Mouse (Mus musculus) monocyte, adult 5-6 weeks (primary cell): ENCODE data around the gene Cyp2a22. TPM values are rescaled to one million over a fixed set of nuclear protein-coding genes. Genes with fewer than 3 reads are reported as not detected.
"Not testable (repeated sequence)": the region's sequence is repeated elsewhere in the genome, so short reads cannot be mapped to it uniquely, and the experiment has no call there.

Source experiments
- ATAC-seq: fragments of 153-309, 156-312 bp; replicated peaks from 2 replicates; pipeline ENCODE4 v1.8.0; 2017; ENCODE audit warnings: mild to moderate bottlenecking; ENCODE audit not compliant: low TSS enrichment, insufficient number of reproducible peaks, severe bottlenecking, poor library complexity, low FRiP score
- total RNA-seq: library from RNA; stranded (forward); fragments of 200-1000, 200-491, 200-594 nt; gene quantifications from 3 replicates; pipeline ENCODE4 v1.2.3, GENCODE M21; 2017

The Cyp2a22 gene
- not detected in 3 replicates for total RNA-seq

DNA sequence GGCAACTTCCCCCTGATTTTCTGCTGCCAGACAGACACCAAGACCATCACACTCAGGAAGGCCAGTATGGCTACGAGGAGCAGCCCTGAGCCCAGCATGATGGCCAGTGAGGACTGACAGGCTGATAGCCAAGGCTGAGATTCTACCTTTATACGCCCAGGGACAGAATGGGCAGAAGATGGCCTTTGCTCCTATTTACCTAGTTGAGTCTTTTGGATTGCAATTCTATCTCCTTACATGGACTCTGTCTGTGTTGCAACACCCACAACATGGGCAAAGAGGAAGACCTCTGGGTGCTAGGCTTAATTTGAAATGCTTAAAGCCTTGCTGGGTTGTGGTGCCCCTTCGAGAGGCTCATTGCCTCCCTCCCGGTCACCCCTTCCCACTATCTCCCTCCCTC lies at the start of gene Cyp2a22:
Cyp2a22 (minus strand) TSS at position 123 of the 400 bp plus-strand sequence.
- no peak for ATAC-seq

DNA sequence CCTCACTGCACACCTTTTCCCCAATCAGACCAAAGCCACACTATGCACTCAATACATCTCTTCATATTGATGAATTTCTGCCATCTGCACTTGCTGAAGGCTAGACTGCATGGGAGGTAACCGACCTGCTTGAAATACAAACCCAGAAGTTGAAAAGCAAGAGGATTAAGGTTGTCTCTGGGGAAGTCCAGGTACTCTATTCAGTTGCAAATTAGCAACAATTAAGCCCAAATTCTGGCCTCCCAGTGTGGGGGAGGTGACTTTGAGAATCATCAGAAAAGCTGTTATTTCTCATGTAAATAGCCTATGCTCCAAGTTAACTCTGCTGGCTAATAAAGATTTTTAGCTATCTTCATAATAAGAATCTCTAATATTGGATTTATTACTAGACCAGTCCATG lies 44.0 kb upstream of the Cyp2a22 start:
- ATAC-seq: not testable (repeated sequence)

DNA sequence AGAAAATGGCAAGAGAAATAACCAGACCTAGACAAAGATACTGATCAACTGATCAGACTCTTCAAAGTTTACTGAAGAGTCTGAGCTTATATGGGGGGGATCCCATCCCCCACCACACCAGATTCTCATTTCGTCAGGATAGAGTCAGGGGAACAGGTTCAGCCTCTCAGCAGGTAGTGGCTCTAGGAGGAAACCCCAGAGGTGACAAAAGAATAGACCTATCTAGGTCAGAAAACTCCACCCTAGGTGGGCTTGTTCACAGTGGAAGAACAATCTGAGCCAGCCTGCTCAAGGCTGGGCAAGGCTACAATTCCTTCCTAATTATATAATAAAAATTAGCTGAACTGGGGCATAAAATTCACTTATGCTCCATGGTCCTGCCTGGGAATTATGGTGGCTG lies 43.4 kb upstream of the Cyp2a22 start:
- no peak for ATAC-seq

DNA sequence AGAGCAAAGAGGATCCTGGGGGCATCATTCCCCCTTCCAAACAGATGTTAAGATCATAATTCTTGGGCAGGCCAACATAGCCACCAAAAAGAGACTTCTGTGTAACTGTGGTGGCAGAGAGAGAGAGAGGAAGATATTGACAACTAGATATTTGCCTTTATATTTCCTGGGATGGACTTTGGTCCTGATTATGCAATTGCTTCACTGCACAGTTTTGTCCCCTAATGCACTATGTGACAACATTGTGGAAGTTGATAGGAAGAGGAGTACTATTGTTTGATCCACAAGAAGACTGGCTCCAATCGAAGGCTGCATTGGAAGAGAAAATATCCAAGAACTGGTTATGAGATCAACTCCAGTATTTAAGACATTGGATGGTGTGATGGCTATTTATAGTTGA lies 42.8 kb upstream of the Cyp2a22 start:
- ATAC-seq: not testable (repeated sequence)

DNA sequence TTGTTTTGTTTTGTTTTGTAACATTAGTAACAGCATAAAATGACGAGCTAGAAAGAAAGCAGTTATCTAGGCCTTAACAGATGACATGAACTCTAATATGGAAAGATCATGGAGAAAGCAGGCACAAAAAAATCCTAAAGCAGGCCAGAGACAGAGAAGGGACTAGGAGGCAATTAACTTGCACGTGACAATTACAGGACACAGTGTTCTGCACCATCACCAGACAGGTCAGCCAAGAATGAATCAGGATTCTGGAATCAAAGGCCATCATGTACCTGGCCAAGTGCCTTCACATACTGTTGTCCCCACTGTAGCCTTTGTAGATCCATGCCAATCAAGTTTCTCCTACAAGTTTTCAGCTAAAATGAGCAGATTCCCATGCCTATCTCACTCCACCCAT lies 42.3 kb upstream of the Cyp2a22 start:
- not testable (repeated sequence) for ATAC-seq

DNA sequence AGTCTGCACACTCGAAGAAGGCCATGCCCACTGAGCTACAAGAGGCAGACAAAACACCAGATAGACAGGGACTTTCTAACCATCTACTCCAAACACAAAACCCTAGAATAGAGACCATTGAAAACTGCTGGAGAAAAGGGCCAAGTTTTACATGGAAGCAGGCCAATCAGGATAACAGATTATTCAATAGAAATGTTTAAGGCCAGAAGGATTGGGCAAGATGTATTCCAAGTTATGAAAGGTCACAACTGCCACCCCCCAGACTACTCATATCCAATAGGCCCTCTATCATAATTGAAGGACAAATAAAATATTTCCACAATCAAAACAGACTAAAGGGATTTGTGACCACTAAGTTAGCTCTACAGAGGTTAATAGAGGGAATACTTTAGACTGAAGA lies 23.2 kb upstream of the Cyp2a22 start:
- ATAC-seq: not testable (repeated sequence)

DNA sequence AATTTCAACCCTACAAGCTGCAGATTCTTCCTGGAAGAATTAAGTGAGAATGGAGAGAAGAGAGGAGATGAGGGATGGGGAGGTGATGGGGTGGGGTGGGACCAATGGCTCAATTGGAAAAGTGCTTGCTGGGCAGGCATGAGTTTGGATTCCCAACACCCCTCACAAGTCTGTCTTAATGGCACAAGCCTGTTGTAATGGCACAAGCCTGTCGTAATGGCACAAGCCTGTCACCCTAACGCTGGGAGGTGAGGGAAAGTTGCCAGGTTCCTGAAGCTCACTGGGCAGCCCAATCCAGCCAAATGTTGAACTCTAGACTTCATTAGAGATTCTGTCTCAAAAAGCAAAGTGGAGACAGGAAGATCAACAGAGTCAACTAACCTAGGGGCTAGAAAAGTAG lies 14.1 kb upstream of the Cyp2a22 start:
- ATAC-seq: not testable (repeated sequence)

DNA sequence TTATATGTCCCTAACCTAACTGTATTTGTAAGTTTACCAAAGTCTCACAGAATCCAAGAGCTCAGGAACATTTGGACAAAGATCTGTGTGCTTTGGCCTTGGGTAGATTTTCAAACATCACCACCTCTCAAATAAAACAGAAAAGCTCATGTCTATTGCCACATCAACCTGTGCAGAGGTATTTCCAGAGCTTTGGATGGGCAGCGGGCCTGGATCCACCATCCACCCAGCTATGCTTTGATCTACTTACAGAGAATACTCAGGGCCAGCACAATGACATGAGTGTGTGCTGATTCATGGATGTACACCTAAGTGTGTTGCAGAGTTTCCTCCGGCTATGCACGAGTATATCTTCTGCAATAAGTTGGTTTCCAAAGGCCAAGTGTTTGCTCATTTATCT lies 13.5 kb upstream of the Cyp2a22 start:
- ATAC-seq: not testable (repeated sequence)

DNA sequence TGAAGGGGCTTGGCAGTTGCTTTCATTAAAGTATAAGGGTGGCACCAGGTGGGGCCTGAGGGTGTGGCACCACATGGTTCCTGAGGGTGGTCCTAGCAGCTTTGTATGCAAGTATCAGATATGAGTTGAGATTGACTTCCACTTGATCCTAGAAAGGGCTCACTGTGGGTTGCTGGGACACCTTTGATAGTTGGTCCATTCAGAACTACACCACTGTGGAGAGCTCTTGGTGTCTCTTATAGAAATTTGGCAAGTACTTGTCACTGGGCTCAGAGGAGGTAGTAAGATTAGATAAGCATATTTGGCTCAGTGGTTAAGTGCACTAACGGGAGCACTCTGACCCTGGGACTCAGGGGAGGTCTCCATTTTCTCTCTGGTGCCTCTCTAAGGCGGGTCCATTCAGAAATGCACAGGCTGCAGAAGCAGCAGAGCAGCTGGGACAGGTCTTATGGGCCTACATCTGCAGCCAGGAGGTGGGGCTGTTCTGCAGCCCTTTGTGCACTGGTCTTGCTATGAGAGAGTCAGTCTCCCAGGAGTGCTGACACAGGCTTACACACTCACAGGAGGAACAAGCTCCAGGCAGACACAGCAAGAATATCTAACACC lies 2.2 kb upstream of the Cyp2a22 start:
- ATAC-seq: not testable (repeated sequence)

DNA sequence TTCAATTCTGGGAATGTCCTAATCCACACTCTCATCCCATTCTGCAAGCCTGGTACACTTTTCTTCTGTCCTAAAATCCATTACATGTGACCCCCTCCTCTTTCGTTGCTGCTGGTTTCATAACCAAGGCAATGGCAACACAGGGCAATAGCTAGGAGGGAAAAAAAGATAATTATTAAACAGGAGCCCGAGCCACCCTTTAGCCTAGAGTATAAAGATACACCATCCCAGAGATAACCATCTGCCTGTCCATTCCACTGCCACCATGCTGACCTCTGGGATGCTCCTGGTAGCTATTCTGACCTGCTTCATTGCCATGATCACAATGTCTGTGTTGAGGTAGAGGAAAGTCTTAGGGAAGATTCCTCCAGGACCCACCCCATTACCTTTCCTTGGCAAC lies 22.1 kb downstream of the Cyp2a22 start:
- ATAC-seq: not testable (repeated sequence)

Other genes with a start within 250 kb of the Cyp2a22 start
- gene Cyp2b19, start 182.2 kb downstream of the Cyp2a22 start, total RNA-seq: not detected in 3 replicates
- gene Cyp2g1, start 130.5 kb downstream of the Cyp2a22 start, total RNA-seq: not detected in 3 replicates
- not detected in 3 replicates for gene Cyp2a5, start 104.1 kb downstream of the Cyp2a22 start, total RNA-seq
- not detected in 3 replicates for gene Cyp2a12, start 89.7 kb upstream of the Cyp2a22 start, total RNA-seq
- not detected in 3 replicates for gene Cyp2f2, start 180.5 kb upstream of the Cyp2a22 start, total RNA-seq
- not detected in 3 replicates for gene Cyp2t4, start 214.3 kb upstream of the Cyp2a22 start, total RNA-seq
- gene Egln2, start 227.4 kb upstream of the Cyp2a22 start, total RNA-seq: 51.9 to 73.8 TPM (median 54.0 TPM) in 3 replicates
- 19.0 to 40.2 TPM (median 40.1 TPM) in 3 replicates for gene Rab4b, start 239.5 kb upstream of the Cyp2a22 start, total RNA-seq
- not detected in 3 replicates for gene Gm21983, start 241.7 kb upstream of the Cyp2a22 start, total RNA-seq
- 2.7 TPM in 1 of 3 replicates, not detected in the others for gene Mia, start 241.8 kb upstream of the Cyp2a22 start, total RNA-seq